Mouse (Mus musculus) liver, postnatal 0 days (tissue): Measurements from ENCODE around the gene Glyctk.

ENCODE experiments used
- CTCF ChIP-seq: sonication (generic); IDR thresholded peaks from 2 replicates; pipeline ENCODE4 v1.5.1; 2016; ENCODE audit warnings: antibody characterized with exemption, low read depth
- EP300 ChIP-seq: IDR thresholded peaks from 2 replicates; pipeline ENCODE4 v1.6.1; 2016; ENCODE audit warnings: antibody characterized with exemption, low read depth, mild to moderate bottlenecking

- no peak for TF ChIP-seq CTCF
- no peak for TF ChIP-seq EP300
Measured at GRCm38 (mm10) chr9:106119075-106119474, 38.9 kb downstream of the Glyctk start.
